Mouse (Mus musculus) olfactory bulb, adult 2 months (tissue): ENCODE results near the gene Dars. TPM values are rescaled to one million over a fixed set of nuclear protein-coding genes. Genes with fewer than 3 reads are reported as not detected.

Source experiments
- H3K27ac ChIP-seq: fragments of 200-500 bp; 2 replicates; pipeline ENCODE4 v1.5.1; 2012; ENCODE audit warnings: low read depth, low read length; ENCODE audit not compliant: insufficient read depth
- H3K4me1 ChIP-seq: fragments of 200-500 bp; 2 replicates; pipeline ENCODE4 v1.6.1; 2012; ENCODE audit warnings: low read length; ENCODE audit not compliant: control insufficient read depth, insufficient read depth
- H3K4me3 ChIP-seq: fragments of 200-500 bp; 2 replicates; pipeline ENCODE4 v1.5.1; 2012; ENCODE audit warnings: mild to moderate bottlenecking, low read depth, low read length, moderate library complexity; ENCODE audit not compliant: insufficient read depth
- CTCF ChIP-seq: fragments of 200-500 bp; IDR thresholded peaks from 2 replicates; pipeline ENCODE4 v1.5.1; 2012; ENCODE audit warnings: low read depth, mild to moderate bottlenecking, low read length, moderate library complexity; ENCODE audit not compliant: insufficient read depth
- POLR2A ChIP-seq: fragments of 200-500 bp; IDR thresholded peaks from 2 replicates; pipeline ENCODE4 v1.6.1; 2012; ENCODE audit warnings: mild to moderate bottlenecking, low read depth, low read length, moderate library complexity; ENCODE audit not compliant: insufficient read depth
- WGBS: fragments of 180-500 bp; shearing (Covaris S2); methylation state at CpG from one replicate; pipeline ENCODE4 v1.1.7; 2018; 5-methylcytosine and 5-hydroxymethylcytosine counted together
- polyA plus RNA-seq: library from polyadenylated mRNA; stranded (reverse); fragments of >200 nt; gene quantifications from 2 replicates; pipeline ENCODE4 v1.2.4, GENCODE M21; 2012; ENCODE audit warnings: low replicate concordance; ENCODE audit not compliant: missing spikeins, insufficient read depth, insufficient read length

The Dars gene
- polyA plus RNA-seq, 1 experiment: not detected

GRCm38 (mm10) chr1:128437276-128437675 is 20.1 kb upstream of the Dars start:
- H3K4me1 ChIP-seq: no peaks in the 10 kb centered on the region
- 80% methylated on average over 1 of the region's 1 CpGs for WGBS
- TF ChIP-seq POLR2A: no peak
- TF ChIP-seq CTCF: no peak
- no peak overlapping the region for H3K27ac ChIP-seq
- H3K4me3 ChIP-seq: no peak overlapping the region

DNA sequence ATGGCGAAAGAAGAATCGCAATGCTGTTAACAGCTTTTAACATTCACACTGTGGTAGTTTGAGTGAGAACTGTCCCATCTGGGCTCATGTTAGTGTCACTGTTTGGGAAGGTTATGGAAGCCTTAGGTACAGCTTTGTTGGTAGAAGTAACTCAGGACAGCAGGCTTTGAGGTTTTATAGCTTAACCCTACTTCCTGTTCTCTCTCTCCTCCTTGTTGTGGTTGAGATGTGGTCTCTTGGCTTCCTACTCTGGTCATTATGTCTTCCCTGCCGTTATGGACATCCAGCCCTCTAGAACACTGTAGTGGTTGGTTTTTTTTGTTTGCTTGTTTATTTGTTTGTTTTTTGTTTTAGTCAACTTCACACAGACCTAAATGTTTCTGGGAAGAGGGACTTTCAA is 18.8 kb upstream of the Dars start:
- H3K4me3 ChIP-seq: no peak overlapping the region
- no peak overlapping the region for H3K27ac ChIP-seq
- 93% methylated on average over 3 of the region's 3 CpGs for WGBS
- no peaks in the 10 kb centered on the region for H3K4me1 ChIP-seq
- TF ChIP-seq POLR2A (no peak), CTCF (no peak)

- Histone ChIP-seq H3K4me3 (no peak overlapping the region), H3K27ac (no peak overlapping the region), H3K4me1 (no peaks in the 10 kb centered on the region)
- 83% methylated on average over 4 of the region's 4 CpGs for WGBS
- TF ChIP-seq CTCF: no peak
- TF ChIP-seq POLR2A: no peak
Measured at GRCm38 (mm10) chr1:128435551-128435950, 18.4 kb upstream of the Dars start.

DNA sequence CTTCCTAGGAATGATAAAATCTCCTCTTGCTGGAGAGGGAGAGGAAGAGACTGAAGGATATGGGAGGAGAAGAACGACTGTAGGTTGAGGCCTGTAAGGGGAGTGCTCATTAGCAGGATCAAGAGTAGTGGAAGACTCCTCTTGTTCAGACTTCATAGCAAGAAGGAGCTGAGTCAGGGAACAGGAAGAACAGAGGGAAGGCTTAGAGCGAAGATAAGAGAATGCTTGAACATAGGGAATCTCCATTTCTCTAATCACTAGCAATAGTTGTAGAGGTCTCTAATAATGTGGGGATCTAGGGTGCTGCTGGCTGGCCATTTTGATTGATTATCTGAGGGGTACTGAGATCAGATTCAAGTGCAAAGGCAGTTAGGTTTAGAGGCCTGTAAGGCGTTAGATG is 7.8 kb upstream of the Dars start:
- TF ChIP-seq CTCF (no peak), POLR2A (no peak)
- Histone ChIP-seq H3K4me1 (peaks cover 3% of the 10 kb centered on the region), H3K4me3 (no peak overlapping the region), H3K27ac (no peak overlapping the region)
- WGBS: 91% methylated on average over 3 of the region's 3 CpGs

GRCm38 (mm10) chr1:128417533-128417888 is 343 bp upstream of the Dars start:
- Histone ChIP-seq H3K4me1 (no peaks in the 10 kb centered on the region), H3K27ac (no peak overlapping the region; the same call in 1 of the 2 replicates), H3K4me3 (0 out of 2 replicates have a peak overlapping the region, but pooled peaks have one; percentile 87)
- 56% methylated on average over 5 of the region's 5 CpGs for WGBS
- TF ChIP-seq POLR2A (no peak), CTCF (no peak)

- 96% methylated on average over 5 of the region's 5 CpGs for WGBS
- Histone ChIP-seq H3K27ac (no peak overlapping the region), H3K4me1 (no peaks in the 10 kb centered on the region), H3K4me3 (no peak overlapping the region)
- TF ChIP-seq CTCF (no peak), POLR2A (no peak)
Measured at GRCm38 (mm10) chr1:128411141-128411540, 6.0 kb downstream of the Dars start.

DNA sequence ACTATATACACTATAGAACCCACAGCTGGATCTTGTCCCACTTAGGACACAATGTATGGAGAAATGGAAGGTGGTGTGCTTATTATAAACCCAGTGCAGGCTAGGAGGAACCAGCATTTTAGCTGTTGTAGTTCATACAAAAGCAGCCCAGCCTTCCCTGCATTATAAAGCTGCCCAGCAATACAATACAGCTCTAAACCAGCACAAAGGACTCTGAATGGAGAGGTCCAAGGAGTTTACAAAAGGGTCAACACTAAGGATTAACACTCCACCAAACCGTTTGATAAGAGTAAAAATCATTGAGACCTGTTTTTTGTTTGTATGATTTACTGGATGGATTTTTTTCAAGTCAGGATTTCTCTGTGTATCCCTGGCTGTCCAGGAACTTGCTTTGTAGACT is 10.3 kb downstream of the Dars start:
- H3K27ac ChIP-seq: no peak overlapping the region
- no peak overlapping the region for H3K4me3 ChIP-seq
- no peak for TF ChIP-seq POLR2A
- no peak for TF ChIP-seq CTCF
- H3K4me1 ChIP-seq: no peaks in the 10 kb centered on the region
- WGBS: 48% methylated on average over 1 of the region's 1 CpGs

- WGBS: 51% methylated on average over 1 of the region's 1 CpGs
- Histone ChIP-seq H3K4me1 (no peaks in the 10 kb centered on the region), H3K4me3 (no peak overlapping the region), H3K27ac (no peak overlapping the region)
- TF ChIP-seq POLR2A (no peak), CTCF (no peak)
Measured at GRCm38 (mm10) chr1:128405675-128406074, 11.5 kb downstream of the Dars start.

DNA sequence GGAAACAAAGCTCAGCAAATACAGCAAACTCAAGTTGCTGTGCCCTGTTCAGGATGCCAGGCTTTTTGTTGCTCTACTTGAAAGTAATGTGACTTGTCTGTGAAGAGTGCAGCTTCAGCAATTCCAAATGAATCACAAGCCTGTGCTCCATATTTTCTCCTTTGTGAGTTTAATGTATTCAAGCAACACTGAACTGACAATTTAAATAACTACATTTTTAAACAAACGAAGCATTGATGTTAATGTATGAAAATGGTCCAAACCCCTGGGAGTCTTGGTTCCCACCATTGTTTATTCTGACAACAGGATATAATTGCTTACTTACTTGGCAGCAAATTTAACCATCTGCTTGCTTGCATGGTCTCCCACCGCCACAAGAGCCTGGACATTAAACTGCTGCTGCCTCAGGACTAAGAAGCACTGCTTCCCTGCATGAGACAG is 12.1 kb downstream of the Dars start:
- WGBS: 48% methylated on average over 2 of the region's 2 CpGs
- Histone ChIP-seq H3K4me1 (no peaks in the 10 kb centered on the region), H3K27ac (no peak overlapping the region), H3K4me3 (no peak overlapping the region)
- TF ChIP-seq POLR2A: no peak
- TF ChIP-seq CTCF: no peak

- H3K27ac ChIP-seq: no peak overlapping the region
- TF ChIP-seq CTCF: no peak
- no peak for TF ChIP-seq POLR2A
- 63% methylated on average over 2 of the region's 2 CpGs for WGBS
Measured at GRCm38 (mm10) chr1:128400926-128401325, 16.2 kb downstream of the Dars start.

More at GRCm38 (mm10) chr1:128400926-128401325, 16.2 kb downstream of the Dars start:
- no peak overlapping the region for H3K4me3 ChIP-seq
- H3K4me1 ChIP-seq: no peaks in the 10 kb centered on the region
